Mouse (Mus musculus): ENCODE measurements around the gene Slc36a2.
A peak's percentile ranks its signal among the peaks of the same experiment; 100 is the strongest.

Gene Slc36a2

DNA sequence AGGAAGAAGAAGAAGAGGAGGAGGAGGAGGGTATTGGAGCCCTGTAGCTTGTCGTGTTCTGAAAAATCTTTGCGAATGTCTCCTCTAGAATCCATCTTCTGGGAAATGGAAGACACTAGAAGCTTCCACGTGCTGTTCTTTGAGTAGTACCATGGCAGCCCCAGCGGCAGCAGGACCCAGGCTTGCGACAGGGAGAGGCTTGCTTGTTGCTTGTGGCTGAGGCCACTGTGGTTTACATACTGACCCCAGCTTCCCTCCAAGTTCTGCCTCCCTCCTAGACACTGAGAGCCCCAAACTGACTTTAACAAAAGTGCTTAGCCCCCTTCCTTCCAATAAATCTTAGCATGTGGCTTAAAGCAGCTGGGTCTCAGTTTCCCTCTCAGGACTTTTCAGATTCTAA lies 631 bp downstream of the Slc36a2 start:
- DNase-seq (ENCODE audit: low read depth, low spot score): no peak

DNA sequence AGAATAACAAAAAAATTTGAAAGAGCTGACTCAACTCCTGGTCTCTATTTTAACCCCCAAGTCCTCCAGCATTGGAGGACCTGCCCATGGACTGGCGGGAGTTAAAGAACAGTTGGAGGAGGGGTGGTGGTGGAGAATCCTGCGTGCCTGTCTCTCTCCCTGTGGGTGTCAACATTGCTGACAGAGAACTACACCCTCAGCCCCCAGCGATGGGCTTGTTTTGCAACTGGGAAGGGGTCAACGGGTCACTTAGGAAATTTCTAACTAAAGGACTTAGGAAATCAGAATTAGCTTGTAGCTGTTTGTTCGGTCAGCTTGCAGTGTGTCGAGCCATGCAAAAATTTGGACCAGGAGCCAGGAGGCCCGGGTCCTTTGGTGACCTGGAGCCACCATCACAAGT lies 1.8 kb downstream of the Slc36a2 start:
- no peak for DNase-seq (ENCODE audit: low read depth, low spot score)

DNA sequence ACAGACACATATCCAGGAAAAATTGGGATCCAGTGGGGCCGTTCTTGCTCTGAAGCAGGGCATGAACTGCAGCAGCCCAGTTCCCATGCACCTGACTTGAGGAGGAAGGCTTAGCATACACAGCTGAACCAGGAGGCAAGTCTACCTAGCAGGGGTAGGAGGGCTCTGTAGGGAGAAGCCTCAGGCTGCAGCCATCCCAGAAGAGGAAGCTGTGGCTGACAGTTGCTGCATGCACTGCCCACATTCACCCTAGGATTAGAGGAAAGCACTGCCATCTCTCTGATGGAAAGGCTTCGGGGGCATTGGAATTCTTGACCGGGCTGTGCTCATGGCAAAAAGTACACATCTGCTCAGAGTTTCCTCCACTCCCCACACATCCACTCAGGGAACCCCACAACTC lies 5.0 kb downstream of the Slc36a2 start:
- DNase-seq (ENCODE audit: low read depth, low spot score): no peak

DNA sequence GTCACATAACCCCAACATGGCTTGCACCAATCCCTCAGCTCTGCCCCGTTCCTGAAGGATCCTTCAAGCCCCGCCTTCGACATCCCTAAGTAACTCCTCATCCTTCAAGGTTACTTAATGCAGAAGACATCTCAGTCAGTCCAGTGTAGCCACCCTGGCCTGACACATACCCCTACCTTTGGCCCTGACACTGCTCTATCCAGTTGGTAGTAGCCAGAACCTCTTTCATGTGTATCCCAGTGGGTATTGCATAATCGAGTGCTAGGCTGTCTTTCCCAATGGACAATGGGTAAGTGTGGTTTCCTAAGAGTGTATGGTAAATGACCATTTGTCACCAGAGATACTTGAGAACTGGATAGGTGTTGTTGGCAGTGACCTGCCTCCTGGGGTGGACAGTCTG lies 6.0 kb downstream of the Slc36a2 start:
- DNase-seq (ENCODE audit: low read depth, low spot score): no peak

DNA sequence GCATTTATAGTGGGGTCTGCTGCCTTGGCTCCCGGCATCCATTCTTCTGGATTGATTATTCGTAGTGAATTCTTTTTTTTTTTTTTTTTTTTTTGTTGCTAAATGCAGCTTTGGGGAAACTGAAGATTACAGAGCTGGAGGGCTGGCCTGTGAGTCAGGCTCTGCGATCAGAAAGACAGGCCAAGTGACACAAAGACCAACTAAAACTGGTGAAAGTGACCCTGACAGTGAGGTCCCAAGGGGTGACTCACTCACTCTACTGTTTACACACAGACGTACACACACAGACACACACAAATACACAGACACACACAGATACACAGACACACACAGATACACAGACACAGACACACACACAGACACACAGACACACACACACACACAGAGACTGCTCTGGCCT lies 14.4 kb downstream of the Slc36a2 start:
- DNase-seq (ENCODE audit: low read depth, low spot score): no peak

DNA sequence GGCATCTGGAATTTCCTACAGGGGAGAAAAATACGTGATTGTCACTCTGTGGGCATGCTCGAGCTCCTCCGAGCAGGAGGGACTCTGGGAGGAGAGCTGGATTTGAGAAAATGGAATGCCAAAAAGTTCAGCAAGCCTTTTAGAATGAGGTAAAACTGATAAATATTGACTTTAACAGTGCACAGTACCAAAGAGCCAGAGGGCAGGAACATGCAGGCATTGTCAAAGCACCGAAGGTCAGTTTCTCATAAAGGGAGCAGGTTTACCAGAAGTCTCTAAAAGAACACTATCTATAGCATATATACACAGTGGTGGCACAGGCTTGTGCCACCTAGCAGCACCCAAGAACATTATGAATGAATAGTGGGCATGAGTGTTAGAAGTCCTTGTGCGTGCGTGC lies 16.0 kb downstream of the Slc36a2 start:
- DNase-seq (ENCODE audit: low read depth, low spot score): no peak

DNA sequence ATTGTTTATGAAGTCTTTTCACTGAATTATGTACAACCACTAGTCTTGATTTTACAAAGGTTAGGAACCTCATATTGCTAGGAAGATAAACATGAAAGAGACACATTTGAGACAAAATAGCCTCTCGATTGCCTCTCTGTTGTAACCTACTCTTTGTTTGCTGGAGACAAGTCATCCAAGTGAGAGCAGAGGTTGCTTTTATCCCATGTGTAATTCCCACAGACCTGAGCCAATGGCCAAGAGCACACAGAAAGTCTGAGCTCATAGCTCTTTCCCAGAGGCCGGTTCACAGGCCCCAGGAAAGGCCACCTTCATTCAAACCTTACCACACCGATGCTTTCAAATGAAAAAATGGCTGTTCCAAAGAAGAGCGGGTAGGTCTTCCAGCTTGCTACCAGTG lies 16.4 kb downstream of the Slc36a2 start:
- DNase-seq (ENCODE audit: low read depth, low spot score): no peak

DNA sequence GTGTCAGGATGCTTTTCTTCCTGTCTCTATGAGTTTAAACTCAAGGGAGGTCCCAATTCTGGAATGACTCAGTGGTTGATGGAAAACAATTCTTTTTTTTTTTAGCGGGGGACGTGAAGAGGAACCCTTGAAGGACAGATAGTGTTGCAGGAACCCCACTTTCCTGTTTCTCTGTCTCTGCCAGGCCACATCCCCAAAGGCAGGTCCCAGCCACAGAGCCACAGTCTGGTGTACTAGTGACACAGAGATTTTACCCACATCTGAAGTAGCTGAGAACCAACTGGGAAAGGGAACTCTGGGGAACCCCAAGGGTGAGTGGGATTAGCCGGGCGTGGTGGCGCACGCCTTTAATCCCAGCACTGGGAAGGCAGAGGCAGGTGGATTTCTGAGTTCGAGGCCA lies 19.1 kb downstream of the Slc36a2 start:
- no peak for DNase-seq (ENCODE audit: low read depth, low spot score)

DNA sequence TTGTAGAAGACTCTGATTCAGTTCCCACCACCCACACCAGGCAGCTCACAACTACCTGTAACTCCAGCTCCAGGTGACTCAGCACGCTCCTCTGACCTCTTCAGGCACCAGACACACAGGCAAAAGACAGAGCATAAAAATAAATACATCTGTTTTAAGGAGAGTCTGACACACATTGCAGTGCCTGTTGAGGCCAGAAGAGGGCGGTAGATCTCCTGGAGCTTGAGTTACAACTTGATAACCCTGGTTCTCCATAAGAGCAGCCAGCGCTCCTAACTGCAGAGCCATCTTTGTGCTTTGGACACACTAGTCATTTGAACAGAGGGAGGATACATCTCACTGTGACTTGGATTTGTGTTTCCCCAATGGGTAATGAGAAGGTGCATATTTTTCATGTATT lies 20.2 kb downstream of the Slc36a2 start:
- DNase-seq (ENCODE audit: low read depth, low spot score): peak; percentile 69

DNA sequence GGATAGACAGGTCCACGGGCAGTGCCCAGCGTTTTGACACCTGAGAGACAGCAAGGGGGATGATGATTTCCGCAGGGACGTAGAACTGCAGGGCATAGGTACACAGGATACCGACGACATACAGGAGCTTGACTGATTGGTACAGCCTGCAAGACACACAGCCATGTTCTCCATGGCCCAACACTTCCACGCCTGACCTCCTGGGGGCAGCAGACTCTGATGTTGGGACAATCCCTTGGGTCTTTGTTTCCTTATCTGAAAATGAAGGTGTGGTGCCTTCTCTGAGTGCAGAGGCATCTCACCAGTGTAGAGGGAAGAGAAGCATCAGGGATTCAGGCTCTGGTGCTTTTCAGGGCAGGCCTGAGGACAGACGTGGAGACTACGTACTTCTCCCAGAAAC lies 22.2 kb downstream of the Slc36a2 start:
- DNase-seq (ENCODE audit: low read depth, low spot score): peak; percentile 62

DNA sequence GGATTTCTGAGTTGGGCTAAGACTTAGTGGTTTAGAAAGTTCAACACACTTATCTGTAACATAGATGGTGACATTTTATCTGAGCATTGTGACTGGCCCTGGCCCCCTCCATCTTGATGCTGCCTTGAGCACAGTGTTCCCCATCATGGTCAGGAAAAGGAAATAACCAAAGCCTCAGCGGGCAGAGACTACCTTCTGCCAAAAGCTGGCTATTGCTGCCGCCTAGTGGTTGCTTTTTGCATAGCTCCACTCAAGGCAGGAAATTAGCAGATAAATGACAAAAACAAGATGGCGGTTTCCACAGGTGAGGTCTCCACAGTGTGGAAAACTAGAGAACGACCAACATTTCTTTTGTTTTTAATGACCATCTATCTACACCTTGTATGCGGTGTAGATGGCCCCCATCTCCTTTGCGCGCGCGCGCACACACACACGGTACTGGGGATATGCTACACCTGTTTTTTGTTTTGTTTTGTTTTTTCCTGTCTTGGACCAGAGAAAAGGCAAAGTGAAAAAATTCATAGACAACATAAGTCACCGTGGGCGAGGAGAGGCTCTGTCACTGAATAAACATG lies 26.0 kb downstream of the Slc36a2 start:
- DNase-seq (ENCODE audit: low read depth, low spot score): peak; percentile 87

DNA sequence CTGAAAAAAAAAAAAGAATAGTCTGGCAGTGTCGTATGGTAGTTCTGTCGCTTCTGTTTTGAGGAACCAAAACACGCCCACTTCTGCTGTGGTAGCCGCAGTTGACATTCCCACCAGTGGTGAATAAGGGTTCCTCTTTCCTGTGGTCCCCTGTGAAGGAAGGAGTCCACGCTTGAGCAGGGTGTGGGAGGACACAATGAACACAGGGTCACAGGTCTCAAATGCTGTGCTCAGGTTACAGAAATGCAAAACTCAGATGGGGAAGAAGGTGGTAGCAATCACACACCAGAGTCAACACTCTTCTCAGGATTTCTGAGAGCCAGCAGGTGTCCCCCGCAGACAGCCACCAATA lies 29.8 kb downstream of the Slc36a2 start:
- DNase-seq (ENCODE audit: low read depth, low spot score): no peak

DNA sequence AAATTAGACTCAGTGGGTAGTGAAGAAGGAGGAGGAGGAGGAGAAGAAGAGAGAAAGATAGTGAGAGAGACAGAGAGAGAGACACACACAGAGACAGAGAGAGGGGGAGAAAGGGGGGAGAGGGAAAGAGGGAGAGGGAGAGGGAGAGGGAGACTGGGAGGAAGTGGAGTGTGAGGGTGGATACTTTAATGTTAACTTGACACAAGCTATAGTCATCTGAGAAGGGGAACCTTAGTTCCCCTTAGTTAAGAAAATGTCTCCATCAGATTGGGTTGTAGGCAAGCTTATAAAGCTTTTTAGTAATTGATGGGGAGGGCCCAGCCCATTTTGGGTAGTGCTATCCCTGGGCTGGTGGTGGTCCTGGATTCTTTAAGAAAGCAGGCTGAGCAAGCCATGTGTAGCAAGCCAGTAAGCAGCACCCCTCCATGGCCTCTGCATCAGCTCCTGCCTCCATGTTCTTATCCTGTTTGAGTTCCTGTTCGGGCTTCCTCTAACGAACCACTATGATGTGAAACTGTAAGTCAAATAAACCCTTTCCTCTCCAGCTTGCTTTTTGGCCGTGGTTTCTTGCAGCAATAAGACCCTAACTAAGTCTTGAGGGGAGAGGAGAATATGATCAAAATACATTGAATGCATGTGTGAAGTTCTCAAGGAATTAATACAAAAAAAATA lies 30.3 kb downstream of the Slc36a2 start:
- DNase-seq (ENCODE audit: low read depth, low spot score): no peak

DNA sequence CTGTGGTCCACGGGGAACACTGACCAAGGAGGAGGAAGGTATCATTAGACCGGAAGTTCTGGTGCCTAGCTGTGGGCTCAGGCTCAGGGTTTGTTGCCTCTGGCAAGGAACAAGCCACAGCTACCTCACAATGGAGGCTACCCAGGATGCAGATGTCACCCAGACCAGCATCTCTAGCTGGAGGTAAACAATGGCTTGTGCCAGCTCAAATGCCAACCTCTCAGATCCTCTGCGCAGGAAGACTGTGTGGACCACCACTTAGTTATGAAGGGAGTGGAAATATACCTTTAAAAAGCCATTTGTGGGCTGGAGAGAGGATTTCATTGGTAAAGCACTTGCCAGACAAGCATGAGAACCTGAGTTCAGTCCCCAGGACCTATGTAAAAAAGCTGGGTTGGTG lies 33.3 kb downstream of the Slc36a2 start, which contains the start of gene Slc36a3:
Gene Slc36a3 (minus strand): TSS at position 101 of the 400 bp plus-strand sequence.
- no peak for DNase-seq (ENCODE audit: low read depth, low spot score)

DNA sequence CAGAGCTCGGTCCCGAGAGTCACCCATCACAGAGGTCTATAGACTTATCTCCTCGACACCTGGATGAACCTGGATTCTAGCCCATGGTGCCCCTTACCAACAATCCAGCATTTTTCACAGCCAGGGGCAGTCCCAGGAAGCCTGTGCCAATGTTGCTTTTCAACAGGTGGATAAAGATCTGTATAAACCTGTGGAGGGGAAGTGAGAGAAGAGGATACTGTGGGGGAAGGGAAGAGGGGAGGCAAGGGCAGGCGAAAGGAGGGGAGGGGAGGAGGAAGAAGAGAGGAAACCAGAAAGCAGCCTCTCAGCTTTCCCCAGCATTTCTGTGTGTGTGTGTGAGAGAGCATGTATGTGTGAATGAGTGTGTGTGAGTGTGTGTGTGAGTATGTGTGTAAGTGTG lies 36.4 kb downstream of the Slc36a2 start:
- peak; percentile 51 for DNase-seq (ENCODE audit: low read depth, low spot score)

DNA sequence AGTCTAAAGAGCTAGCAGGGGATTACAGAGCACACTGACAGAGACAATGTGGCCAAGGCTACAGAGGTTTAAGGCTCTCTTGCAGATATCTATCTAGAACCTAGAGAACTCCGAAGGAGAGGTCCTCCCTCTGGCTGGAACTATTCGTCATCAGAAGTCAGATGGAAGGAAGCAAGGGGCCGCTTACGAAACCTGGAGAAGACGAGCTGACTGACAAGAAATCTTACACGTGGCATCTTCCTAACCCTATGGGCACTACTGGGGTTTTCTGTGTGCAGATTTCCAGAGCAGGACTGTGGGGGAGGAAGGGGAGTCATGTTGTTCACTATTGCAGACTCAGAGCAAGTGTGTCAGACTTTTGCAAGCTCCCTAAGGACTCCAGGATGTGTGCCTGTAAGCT lies 37.5 kb downstream of the Slc36a2 start:
- no peak for DNase-seq (ENCODE audit: low read depth, low spot score)

DNA sequence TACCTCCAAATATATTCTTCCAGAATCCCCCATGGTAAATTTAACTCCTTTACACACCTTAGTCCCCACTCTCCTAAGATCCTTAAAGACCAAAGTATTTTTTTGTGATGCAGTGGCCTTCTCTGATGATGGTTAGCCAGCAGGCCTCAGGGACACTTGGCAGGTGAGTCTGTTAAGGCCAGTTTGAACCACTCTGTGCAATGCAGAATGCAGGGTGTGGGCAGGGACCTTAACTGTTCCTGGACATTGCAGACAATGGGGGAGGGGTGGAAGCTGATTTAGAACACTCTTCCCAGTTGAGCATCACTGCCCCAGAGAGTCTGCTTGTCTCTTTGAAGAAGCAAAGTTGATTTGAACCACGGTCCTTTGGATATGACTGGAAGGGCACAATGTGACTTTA lies 38.0 kb downstream of the Slc36a2 start:
- DNase-seq (ENCODE audit: low read depth, low spot score): no peak

DNA sequence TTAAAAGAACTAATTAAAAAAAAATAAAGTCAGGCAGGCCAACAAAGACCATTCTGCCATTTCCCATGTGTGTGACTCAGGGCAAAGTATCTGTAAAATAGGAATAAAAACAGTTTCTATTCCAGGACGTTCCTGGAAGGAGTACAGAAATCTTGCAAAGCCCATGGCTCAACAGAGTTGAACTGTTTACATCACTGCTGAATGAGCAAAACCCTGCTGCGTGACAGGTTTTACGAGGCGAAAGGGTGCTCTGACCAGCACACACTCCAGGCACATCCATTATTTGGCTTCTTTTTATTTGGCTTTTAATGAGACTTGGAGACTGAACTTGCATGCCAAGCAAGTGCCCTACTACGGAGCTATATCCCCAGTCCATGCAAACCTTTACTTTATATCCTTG lies 40.9 kb downstream of the Slc36a2 start:
- DNase-seq (ENCODE audit: low read depth, low spot score): no peak

DNA sequence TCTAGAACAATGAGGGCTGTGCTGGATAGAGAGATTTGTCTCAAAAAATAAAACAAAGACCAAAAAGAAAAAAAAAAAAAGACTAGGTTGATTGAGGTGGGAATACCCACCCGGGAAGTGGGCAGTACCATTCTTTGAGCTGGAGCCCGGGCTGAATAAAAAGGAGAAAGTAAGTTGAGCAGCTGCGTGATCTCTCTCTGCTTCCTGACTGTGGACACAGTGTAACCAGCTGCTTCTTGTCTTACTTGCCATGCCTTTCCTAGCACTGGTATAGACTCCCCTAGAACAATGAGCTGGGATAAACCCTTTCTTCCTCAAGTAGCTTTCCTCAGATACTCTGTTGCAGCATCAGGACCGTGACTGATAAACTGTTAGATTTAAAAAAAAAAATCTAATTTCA lies 43.4 kb downstream of the Slc36a2 start:
- no peak for DNase-seq (ENCODE audit: low read depth, low spot score)

DNA sequence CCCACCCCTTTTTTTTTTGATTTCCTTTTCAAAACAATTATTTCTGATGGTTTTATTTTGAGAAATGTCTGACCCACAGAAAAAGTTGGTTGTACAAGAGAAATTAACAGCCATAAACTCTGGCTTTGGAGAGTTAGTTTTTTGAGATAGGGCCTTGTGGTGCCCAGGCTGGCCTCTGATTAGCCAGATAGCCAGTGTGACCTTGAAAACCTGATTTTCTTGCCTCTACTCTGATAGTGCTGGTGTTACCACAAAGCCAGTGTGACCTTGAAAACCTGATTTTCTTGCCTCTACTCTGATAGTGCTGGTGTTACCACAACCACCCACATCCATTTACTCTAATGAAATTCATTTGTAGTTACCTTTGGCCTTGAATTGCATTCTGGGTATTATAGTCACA lies 47.2 kb downstream of the Slc36a2 start:
- peak; percentile 35 for DNase-seq (ENCODE audit: low read depth, low spot score)

DNA sequence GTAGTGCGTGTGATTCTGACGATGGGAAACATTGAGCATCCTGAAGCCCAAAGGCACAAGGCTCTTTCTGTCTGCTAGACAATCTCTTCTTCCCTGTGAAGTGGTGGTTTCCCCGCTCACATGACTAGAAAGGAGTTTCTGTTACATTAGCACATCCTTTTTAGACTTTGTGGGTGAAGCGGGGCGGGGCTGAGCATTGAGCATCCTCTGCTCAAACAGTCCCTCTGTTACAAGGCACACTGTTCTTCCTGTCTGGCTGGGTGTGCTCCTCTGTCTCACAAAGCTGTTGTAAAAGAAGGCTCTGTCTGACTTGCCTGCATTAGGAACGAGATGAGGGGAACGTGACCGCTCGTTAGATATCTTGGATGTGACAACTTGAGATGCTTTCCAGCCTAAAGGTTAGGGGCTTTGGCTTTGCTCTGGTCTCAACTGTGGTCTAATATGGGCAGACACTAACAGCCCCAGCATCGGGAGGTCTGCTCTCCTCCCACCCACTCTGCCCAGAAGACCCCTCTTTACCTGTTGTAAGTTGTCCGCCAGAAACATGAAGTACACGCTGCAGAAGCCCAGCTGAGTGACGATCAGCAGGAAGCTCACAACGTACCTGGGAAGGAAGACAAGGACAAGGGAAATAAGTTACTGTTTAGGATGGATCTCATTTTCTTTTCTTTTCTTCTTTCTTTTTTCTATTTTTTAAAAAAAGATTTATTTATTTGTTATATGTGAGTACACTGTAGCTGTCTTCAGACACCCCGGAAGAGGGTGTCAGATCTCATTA lies 47.9 kb downstream of the Slc36a2 start:
- DNase-seq (ENCODE audit: low read depth, low spot score): peak; percentile 96

DNA sequence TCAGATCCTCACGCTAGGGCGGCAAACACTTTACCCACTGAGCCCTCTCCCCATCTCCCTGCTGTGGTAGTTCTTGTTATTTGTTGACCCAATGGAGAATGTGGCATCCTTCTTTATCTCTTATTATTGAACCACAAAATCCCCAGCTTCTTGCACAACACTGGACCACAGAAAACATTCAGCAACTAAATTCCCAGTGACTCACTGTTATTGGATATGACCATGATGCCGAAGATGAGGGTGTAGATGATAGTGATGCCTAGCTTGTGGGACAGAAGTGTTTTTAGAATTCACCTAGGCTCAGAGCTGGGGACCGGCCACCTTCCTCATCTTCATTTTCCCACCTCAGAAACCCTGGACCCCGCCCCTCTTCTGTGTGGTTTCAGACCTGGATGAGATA lies 50.0 kb downstream of the Slc36a2 start:
- DNase-seq (ENCODE audit: low read depth, low spot score): peak; percentile 40

DNA sequence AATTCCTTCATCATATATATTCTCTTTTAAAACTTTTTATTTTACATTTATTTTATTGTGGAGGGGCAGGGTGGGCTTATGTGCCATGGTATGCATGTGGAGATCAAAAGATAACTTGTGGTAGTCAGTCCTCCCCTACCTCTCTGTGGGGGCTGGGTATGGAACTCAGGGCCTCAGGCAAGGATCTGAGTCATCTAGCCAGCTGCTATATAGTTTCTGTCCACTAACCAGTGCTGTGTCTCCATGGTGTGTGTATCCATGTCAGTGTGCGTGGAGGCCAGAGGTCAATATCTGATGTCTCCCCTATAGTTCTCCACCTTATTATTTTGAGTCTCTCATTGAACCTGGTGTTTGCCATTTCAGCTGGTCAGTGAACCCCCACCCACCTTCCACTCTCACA lies 50.5 kb downstream of the Slc36a2 start:
- DNase-seq (ENCODE audit: low read depth, low spot score): peak; percentile 29

Measured in CD4-positive helper T cell, adult 2 months (primary cell).